Mouse (Mus musculus) intestine, postnatal 0 days (tissue): ENCODE results near the gene Serpinf1. TPM values are rescaled to one million over a fixed set of nuclear protein-coding genes. Genes with fewer than 3 reads are reported as not detected.
A peak's percentile ranks its signal among the peaks of the same experiment; 100 is the strongest.

ENCODE experiments used
- ATAC-seq: fragments of 200-750 bp; cut with Nextera tagmentation; 2 replicates; pipeline ENCODE4 v1.8.0; 2017; ENCODE audit warnings: mild to moderate bottlenecking, moderate TSS enrichment, moderate library complexity
- H3K27ac ChIP-seq: fragments of 300-500 bp; sonication (generic); 2 replicates; pipeline ENCODE4 v1.5.1; 2014; ENCODE audit warnings: mild to moderate bottlenecking, low read depth, low read length, moderate library complexity
- H3K27me3 ChIP-seq: fragments of 300-500 bp; sonication (generic); replicated peaks from 2 replicates; pipeline ENCODE4 v1.6.1; 2014; ENCODE audit warnings: low read length, mixed read lengths; ENCODE audit not compliant: control insufficient read depth, insufficient read depth
- H3K36me3 ChIP-seq: fragments of 300-500 bp; sonication (generic); 2 replicates; pipeline ENCODE4 v1.6.1; 2014; ENCODE audit warnings: mild to moderate bottlenecking, moderate library complexity; ENCODE audit not compliant: control insufficient read depth, insufficient read depth
- H3K4me1 ChIP-seq: fragments of 300-500 bp; sonication (generic); replicated peaks from 2 replicates; pipeline ENCODE4 v1.6.1; 2014; ENCODE audit warnings: antibody characterized with exemption, low read length, mixed read lengths; ENCODE audit not compliant: control insufficient read depth, insufficient read depth
- H3K4me2 ChIP-seq: fragments of 300-500 bp; sonication (generic); replicated peaks from 2 replicates; pipeline ENCODE4 v1.6.1; 2014; ENCODE audit warnings: low read depth, mild to moderate bottlenecking, moderate library complexity
- H3K4me3 ChIP-seq: fragments of 300-500 bp; sonication (generic); 2 replicates; pipeline ENCODE4 v1.5.1; 2014; ENCODE audit warnings: low read depth, low read length
- H3K9ac ChIP-seq: fragments of 300-500 bp; sonication (generic); 2 replicates; pipeline ENCODE4 v1.6.1; 2014; ENCODE audit warnings: mild to moderate bottlenecking, low read depth, low read length
- H3K9me3 ChIP-seq: fragments of 300-500 bp; sonication (generic); 2 replicates; pipeline ENCODE4 v1.6.1; 2016; ENCODE audit warnings: mixed run types; ENCODE audit not compliant: control insufficient read depth
- CTCF ChIP-seq: sonication (generic); IDR thresholded peaks from 2 replicates; pipeline ENCODE4 v1.5.1; 2016; ENCODE audit warnings: low read depth, mild to moderate bottlenecking, control low read depth, antibody characterized with exemption, moderate library complexity
- WGBS: fragments of 180-500 bp; shearing (Covaris S2); extraction: QIAGEN DNeasy Blood & Tissue Kit; methylation state at CpG from one replicate; pipeline ENCODE4 v1.1.7; 2014; 5-methylcytosine and 5-hydroxymethylcytosine counted together
- polyA plus RNA-seq: library from polyadenylated mRNA; unstranded; fragments of >200 nt; fragmentation: Nextera tagmentation; extraction: Ambion mirVana; gene quantifications from 2 replicates; pipeline ENCODE4 v1.2.1, GENCODE M21; 2015

Serpinf1 gene
- polyA plus RNA-seq, 1 experiment from 2014 or later: 20.7 TPM

DNA sequence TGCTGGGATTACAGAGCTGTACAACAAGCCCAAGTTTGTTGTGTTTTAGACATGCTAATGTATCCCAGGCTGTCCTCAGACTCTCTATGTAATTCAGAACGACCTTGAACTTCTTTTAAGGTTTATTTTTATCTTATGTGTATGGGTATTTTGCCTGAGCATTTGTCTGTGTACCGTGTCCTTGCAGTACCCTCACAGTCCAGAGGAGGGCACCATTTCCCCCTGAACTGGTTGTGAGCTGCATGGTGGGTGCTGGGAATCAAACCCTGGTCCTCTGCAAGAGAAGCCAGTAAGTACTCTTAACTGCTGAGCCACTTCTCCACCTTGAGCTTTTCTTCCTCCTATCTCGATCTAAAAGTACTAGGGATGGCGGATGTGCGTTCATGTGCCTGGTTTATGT lies 11.6 kb upstream of the Serpinf1 start:
- no peak for ATAC-seq
- 86% methylated on average over 5 of the region's 5 CpGs for WGBS
- no peaks in the 10 kb centered on the region for H3K36me3 ChIP-seq
- H3K9me3 ChIP-seq: no peaks in the 10 kb centered on the region
- TF ChIP-seq CTCF: peak; percentile 45
- no peak overlapping the region for H3K9ac ChIP-seq
- no peak overlapping the region for H3K27ac ChIP-seq
- no peaks in the 10 kb centered on the region for H3K4me1 ChIP-seq
- H3K4me3 ChIP-seq: no peak overlapping the region
- H3K4me2 ChIP-seq: no peak overlapping the region
- no peaks in the 10 kb centered on the region for H3K27me3 ChIP-seq

DNA sequence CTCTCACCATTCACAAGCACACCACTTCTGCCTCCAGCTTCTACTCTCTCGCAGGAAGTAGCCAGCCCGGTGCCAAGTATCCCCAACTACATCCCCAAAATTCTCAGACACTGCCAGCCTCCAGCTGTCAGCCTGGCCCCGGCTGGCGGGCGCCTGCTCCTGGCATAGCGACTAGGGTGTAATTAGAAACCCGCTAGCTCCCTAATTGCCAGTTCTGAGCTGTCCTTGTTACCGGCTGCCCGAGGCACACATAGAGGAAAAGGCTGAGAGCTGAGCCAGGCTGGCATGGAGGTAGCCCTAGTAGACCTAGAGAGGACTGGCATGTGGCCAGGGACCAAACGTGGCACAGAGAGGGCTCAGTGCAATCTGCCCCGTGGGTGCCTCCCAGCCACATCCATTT lies 8.8 kb upstream of the Serpinf1 start:
- no peak overlapping the region for H3K4me3 ChIP-seq
- no peak overlapping the region for H3K9ac ChIP-seq
- 90% methylated on average over 11 of the region's 11 CpGs for WGBS
- no peak for ATAC-seq
- no peak for TF ChIP-seq CTCF
- H3K36me3 ChIP-seq: no peaks in the 10 kb centered on the region
- no peaks in the 10 kb centered on the region for H3K4me1 ChIP-seq
- H3K27ac ChIP-seq: no peak overlapping the region; the same call in 1 of the 2 replicates
- H3K27me3 ChIP-seq: no peaks in the 10 kb centered on the region
- H3K9me3 ChIP-seq: no peaks in the 10 kb centered on the region
- no peak overlapping the region for H3K4me2 ChIP-seq

DNA sequence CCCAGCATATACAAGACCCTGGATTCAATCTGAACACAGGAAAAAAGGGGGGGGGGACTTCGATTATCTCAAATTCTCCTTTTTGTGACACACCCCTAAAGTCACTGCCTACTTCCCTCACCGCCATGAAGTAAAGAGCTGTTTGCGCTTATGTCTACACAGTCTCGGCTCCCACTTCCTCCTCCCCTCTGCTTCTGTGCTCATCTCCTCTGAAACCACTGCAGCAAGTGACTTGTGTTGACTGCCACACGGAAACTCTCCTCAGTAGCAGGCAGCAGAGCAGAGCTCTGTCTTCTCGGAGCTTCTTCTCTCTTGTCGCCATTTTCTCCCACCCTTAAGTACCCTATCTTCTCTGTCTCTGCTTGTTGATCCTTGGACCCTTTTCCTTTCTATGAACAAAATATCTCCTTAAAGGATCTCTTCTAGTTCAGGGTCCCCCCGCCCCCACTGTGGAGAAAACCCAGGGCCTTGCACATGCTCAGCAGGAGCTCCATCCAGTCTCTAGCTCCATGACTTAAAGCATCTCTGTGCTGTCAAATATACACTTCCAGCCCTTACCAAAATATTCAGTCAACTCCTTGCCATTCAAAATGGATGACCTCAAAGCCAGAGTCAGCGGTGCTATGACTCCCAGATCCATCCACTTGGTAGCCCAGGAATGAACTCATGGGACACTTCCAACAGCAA lies 6.7 kb upstream of the Serpinf1 start:
- no peaks in the 10 kb centered on the region for H3K27me3 ChIP-seq
- no peak overlapping the region for H3K27ac ChIP-seq
- ATAC-seq: no peak
- 73% methylated on average over 9 of the region's 9 CpGs for WGBS
- no peak overlapping the region for H3K9ac ChIP-seq
- no peak overlapping the region for H3K4me3 ChIP-seq
- H3K4me2 ChIP-seq: no peak overlapping the region
- no peaks in the 10 kb centered on the region for H3K9me3 ChIP-seq
- no peaks in the 10 kb centered on the region for H3K4me1 ChIP-seq
- H3K36me3 ChIP-seq: no peaks in the 10 kb centered on the region
- no peak for TF ChIP-seq CTCF

DNA sequence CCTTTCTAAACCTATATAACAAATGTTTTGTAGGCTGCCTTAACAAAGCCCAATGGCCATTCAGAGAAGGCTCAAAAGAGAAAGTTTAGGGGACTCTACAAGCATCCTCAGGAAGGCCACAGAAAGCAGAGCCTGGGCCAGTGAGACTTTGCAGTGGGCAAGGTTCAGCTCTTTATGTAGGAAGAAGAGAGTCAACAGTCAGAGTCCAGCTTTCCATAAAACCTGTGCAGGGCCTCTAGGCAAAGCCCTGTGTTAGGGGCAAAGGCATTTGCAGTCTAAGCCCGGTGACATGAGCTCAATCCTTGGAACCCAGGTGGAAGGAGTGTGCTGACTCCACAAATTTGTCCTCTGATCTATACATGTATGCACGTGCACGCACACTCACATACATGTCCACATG lies 2.0 kb upstream of the Serpinf1 start:
- ATAC-seq: peak; percentile 87
- Histone ChIP-seq H3K36me3 (no peaks in the 10 kb centered on the region), H3K4me2 (no peak overlapping the region), H3K9me3 (no peaks in the 10 kb centered on the region), H3K27ac (no peak overlapping the region), H3K27me3 (no peaks in the 10 kb centered on the region), H3K4me1 (no peaks in the 10 kb centered on the region), H3K9ac (no peak overlapping the region), H3K4me3 (no peak overlapping the region)
- no peak for TF ChIP-seq CTCF
- 60% methylated on average over 3 of the region's 3 CpGs for WGBS

DNA sequence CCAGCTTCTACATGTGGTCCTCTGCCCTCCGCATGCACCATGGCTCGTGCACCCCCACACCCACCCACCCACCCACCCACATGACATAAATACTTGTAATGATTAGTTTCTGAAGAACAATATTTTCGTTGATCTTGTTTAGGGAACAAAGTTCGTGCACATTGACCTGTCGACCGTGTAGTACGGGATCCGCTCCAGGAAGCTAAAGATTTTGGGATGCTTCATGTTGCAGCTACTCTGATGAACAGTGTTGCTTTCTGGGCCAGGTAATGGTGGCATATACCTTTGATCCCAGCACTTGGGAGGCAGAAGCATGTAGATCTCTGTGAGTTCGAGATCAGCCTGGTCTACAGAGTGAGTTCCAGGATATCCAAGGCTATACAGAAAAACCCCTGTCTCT lies 1.5 kb upstream of the Serpinf1 start:
- no peaks in the 10 kb centered on the region for H3K27me3 ChIP-seq
- H3K9ac ChIP-seq: no peak overlapping the region
- WGBS: 68% methylated on average over 9 of the region's 9 CpGs
- ATAC-seq: peak; percentile 55; the same call in 1 of the 2 replicates
- TF ChIP-seq CTCF: no peak
- no peaks in the 10 kb centered on the region for H3K9me3 ChIP-seq
- H3K27ac ChIP-seq: no peak overlapping the region
- no peaks in the 10 kb centered on the region for H3K4me1 ChIP-seq
- no peaks in the 10 kb centered on the region for H3K36me3 ChIP-seq
- H3K4me3 ChIP-seq: no peak overlapping the region
- no peak overlapping the region for H3K4me2 ChIP-seq

DNA sequence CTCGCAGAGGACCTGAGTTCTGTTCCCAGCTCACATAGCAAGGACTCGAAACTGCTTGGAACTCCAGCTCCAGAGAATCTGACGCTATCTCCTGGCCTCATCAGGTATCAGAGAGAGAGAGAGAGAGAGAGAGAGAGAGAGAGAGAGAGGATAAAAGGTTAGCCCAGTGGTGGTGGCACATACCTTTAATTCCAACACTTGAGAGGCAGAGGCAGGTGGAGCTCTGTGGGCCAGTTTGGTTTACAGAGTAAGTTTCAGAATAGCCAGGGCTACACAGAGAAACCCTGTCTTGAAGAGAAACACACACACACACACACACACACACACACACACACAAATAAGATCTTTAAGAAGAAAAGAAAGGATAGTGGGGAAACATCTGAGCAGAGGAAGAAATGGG lies 590 bp upstream of the Serpinf1 start:
- no peak for ATAC-seq
- TF ChIP-seq CTCF: no peak
- 82% methylated on average over 3 of the region's 3 CpGs for WGBS

More for the DNA sequence above, 590 bp upstream of the Serpinf1 start:
- H3K36me3 ChIP-seq: no peaks in the 10 kb centered on the region
- no peak overlapping the region for H3K4me2 ChIP-seq
- H3K4me1 ChIP-seq: no peaks in the 10 kb centered on the region
- no peak overlapping the region for H3K9ac ChIP-seq
- no peak overlapping the region for H3K4me3 ChIP-seq
- no peaks in the 10 kb centered on the region for H3K9me3 ChIP-seq
- no peak overlapping the region for H3K27ac ChIP-seq
- no peaks in the 10 kb centered on the region for H3K27me3 ChIP-seq
